Mouse (Mus musculus): Measurements from ENCODE around the gene Gldn. TPM values are rescaled to one million over a fixed set of nuclear protein-coding genes. Genes with fewer than 3 reads are reported as not detected.

Gene Gldn
- polyA plus RNA-seq (2012; rRNA removed; ENCODE audit: low replicate concordance), result not detected in 2 replicates

GRCm38 (mm10) chr9:54286331-54286987 lies at the start of gene Gldn:
Gene Gldn, plus strand, starts transcription at chr9:54286486.

DNA sequence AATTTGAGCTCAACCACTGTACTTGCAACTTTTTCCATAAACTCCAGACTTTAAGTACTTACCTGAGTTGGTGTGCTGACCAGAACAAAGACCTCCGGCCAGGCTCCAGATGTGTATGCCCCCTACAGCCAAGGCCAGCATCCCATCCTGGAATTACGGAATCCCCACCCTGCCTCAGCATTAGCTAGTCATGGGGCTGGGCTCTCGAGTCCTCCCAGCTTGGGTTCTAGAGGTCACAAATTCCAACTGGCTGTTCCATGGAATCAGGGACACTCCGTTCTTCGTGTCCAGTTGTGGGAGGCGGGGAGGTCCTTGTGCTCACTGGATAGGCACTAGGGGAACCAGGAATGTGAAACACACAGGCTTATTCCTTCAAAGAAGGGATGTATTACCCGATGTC lies 18.3 kb upstream of the Gldn start, which contains the start of gene Cyp19a1:
Gene Cyp19a1, minus strand, starts transcription at position 101 of the 400 bp plus-strand sequence.

Other genes starting within 250 kb of the Gldn start
- 1.0 and 1.3 TPM in 2 replicates for gene Tnfaip8l3, start 218.1 kb upstream of the Gldn start, polyA plus RNA-seq (2012; rRNA removed; ENCODE audit: low replicate concordance)
- gene Cyp19a1, start 18.4 kb upstream of the Gldn start, polyA plus RNA-seq (2012; rRNA removed; ENCODE audit: low replicate concordance), result not detected in 2 replicates
- 0.13 and 0.60 TPM in 2 replicates for gene Dmxl2, start 215.1 kb downstream of the Gldn start, polyA plus RNA-seq (2012; rRNA removed; ENCODE audit: low replicate concordance)

All from duodenum, adult 2 months (tissue).